Mouse (Mus musculus): ENCODE results near the gene Scml4. TPM values are rescaled to one million over a fixed set of nuclear protein-coding genes. Genes with fewer than 3 reads are reported as not detected.

Scml4 gene
- polyA plus RNA-seq, 1 experiment = 1.3 TPM

DNA sequence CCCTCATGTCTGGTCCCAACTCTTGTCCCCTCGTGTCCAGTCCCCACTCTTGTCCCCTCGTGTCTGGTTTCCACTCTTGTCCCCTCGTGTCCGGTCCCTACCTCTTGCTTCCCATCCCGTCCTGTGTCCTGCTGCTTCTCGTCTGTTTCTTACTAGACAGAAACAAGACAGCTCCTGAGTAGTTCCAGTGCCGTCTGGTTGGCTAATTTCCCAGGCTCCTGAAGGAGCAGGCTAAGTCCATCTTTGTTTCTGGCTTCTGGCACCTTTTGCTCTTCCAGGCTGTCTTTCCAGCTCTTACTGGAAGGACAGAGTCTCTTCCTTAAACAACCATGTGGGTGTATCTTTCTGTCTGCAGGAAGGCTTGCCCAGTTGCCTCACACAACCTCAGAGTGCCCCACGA lies 33.7 kb downstream of the Scml4 start:
- Histone ChIP-seq H3K4me3 (ENCODE audit: insufficient read depth, low read length) (no peak overlapping the region), H3K4me1 (ENCODE audit: control insufficient read depth, insufficient read depth, low read length) (no peaks in the 10 kb centered on the region), H3K27ac (ENCODE audit: insufficient read depth, low read length) (no peak overlapping the region)
- TF ChIP-seq CTCF (IDR thresholded peaks at IDR 0.05; ENCODE audit: extremely low read depth, insufficient read depth, low read length) (no peak), POLR2A (IDR thresholded peaks at IDR 0.05; ENCODE audit: extremely low read depth, insufficient read depth, low read length) (no peak)

DNA sequence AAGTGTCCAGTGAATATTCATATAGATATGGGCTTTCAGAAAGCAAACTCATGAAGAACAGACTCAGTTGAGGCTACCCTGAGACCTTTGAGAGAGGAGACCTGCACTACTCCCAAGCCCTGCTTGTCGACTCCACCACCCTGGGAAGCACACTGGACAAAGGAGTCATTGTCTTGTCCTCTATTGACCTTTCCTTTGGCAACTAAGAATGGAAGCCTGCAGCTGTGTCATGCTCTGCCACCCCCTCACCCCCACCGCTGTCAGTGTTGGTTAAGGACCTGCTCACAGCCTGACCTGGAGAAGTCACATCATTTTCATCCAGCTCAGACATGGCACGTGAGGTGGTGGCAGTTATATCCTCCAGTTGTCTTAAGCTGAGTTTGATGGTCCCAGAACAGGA lies 34.1 kb downstream of the Scml4 start:
- TF ChIP-seq POLR2A (IDR thresholded peaks at IDR 0.05; ENCODE audit: extremely low read depth, insufficient read depth, low read length) (no peak), CTCF (IDR thresholded peaks at IDR 0.05; ENCODE audit: extremely low read depth, insufficient read depth, low read length) (no peak)
- Histone ChIP-seq H3K27ac (ENCODE audit: insufficient read depth, low read length) (no peak overlapping the region), H3K4me1 (ENCODE audit: control insufficient read depth, insufficient read depth, low read length) (no peaks in the 10 kb centered on the region), H3K4me3 (ENCODE audit: insufficient read depth, low read length) (no peak overlapping the region)

DNA sequence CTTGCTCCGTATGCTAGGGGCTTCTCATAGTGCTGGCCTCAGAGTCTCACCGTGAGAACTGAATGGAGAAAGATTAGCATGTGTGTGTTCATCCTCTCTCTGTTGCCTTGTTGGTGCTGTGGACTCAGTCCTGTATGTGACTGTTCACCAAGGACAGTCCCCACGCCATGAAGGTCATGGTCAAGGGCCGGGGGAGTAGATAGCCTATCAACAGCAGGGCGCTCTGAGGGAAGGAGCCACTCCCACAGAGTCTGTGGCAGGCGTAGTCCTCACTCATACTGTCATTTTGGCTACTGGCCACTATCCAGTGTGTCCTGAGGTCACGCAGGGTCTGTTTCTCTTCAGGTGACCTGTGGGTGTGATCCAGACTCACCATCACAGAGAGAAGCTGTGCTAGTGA lies 34.5 kb downstream of the Scml4 start:
- no peaks in the 10 kb centered on the region for H3K4me1 ChIP-seq (ENCODE audit: control insufficient read depth, insufficient read depth, low read length)
- H3K27ac ChIP-seq (ENCODE audit: insufficient read depth, low read length) = no peak overlapping the region
- TF ChIP-seq POLR2A (IDR thresholded peaks at IDR 0.05; ENCODE audit: extremely low read depth, insufficient read depth, low read length) (no peak), CTCF (IDR thresholded peaks at IDR 0.05; ENCODE audit: extremely low read depth, insufficient read depth, low read length) (no peak)
- H3K4me3 ChIP-seq (ENCODE audit: insufficient read depth, low read length) = no peak overlapping the region

DNA sequence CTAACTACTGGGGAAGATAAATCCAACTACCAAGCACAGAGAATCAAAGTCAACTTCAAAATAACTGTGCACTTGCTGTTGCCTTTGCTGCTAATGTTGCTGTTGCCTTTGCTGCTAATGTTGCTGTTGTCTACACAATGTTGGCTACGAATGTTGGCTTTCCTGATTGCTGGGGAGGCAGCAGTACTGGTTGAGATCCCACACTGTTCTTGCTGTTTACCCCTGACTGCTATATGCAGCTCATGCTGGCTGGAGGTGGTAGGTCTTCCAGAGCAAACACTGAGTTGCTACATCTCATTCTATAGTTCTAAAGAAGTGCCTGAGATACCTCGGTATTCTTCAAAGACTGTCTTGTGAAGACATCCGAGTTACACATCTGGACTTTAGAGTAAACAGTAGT lies 36.5 kb downstream of the Scml4 start:
- H3K27ac ChIP-seq (ENCODE audit: insufficient read depth, low read length) = no peak overlapping the region
- H3K4me1 ChIP-seq (ENCODE audit: control insufficient read depth, insufficient read depth, low read length) = no peaks in the 10 kb centered on the region
- TF ChIP-seq POLR2A (IDR thresholded peaks at IDR 0.05; ENCODE audit: extremely low read depth, insufficient read depth, low read length) = no peak
- no peak for TF ChIP-seq CTCF (IDR thresholded peaks at IDR 0.05; ENCODE audit: extremely low read depth, insufficient read depth, low read length)
- no peak overlapping the region for H3K4me3 ChIP-seq (ENCODE audit: insufficient read depth, low read length)

DNA sequence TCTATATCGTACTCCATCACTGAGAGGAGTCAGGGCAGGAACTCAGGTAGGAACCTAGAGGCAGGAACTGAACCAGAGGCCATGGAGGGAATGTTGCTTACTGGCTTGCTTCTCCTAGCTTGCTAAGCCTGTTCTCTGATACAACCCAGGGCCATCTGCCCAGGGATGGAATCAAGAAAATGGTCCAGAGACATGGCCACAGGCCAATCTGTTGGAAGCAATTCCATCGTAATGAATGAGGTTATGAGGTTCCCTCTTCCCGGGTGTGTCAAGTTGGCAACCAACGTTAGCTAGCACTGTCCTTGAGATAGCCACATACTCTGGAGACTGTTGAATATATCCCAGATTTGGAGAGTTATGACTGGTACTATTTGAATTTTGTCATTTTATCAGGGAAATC lies 37.0 kb downstream of the Scml4 start:
- Histone ChIP-seq H3K27ac (ENCODE audit: insufficient read depth, low read length) (no peak overlapping the region), H3K4me3 (ENCODE audit: insufficient read depth, low read length) (no peak overlapping the region), H3K4me1 (ENCODE audit: control insufficient read depth, insufficient read depth, low read length) (no peaks in the 10 kb centered on the region)
- TF ChIP-seq CTCF (IDR thresholded peaks at IDR 0.05; ENCODE audit: extremely low read depth, insufficient read depth, low read length) (no peak), POLR2A (IDR thresholded peaks at IDR 0.05; ENCODE audit: extremely low read depth, insufficient read depth, low read length) (no peak)

DNA sequence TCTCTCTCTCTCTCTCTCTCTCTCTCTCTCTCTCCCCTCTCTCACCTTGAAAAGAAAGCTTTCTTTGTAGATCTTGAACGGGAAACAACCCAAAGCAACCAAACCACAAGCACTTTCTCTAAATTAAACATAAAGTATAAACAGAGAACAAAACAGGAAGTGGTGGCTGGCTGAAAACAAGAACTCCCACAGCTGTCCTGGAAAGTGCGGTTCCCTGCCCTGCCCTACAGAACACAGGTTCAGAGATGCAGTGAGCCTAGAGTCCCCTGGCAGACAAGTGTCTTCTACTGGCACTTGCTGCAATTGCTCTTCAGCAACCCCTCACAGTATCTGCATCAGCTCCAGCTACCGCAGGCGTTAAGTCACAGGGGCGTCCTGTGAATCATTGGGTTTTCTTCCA lies 37.5 kb downstream of the Scml4 start:
- no peak overlapping the region for H3K27ac ChIP-seq (ENCODE audit: insufficient read depth, low read length)
- H3K4me1 ChIP-seq (ENCODE audit: control insufficient read depth, insufficient read depth, low read length) = no peaks in the 10 kb centered on the region
- TF ChIP-seq CTCF (IDR thresholded peaks at IDR 0.05; ENCODE audit: extremely low read depth, insufficient read depth, low read length) (no peak), POLR2A (IDR thresholded peaks at IDR 0.05; ENCODE audit: extremely low read depth, insufficient read depth, low read length) (no peak)
- H3K4me3 ChIP-seq (ENCODE audit: insufficient read depth, low read length) = no peak overlapping the region

DNA sequence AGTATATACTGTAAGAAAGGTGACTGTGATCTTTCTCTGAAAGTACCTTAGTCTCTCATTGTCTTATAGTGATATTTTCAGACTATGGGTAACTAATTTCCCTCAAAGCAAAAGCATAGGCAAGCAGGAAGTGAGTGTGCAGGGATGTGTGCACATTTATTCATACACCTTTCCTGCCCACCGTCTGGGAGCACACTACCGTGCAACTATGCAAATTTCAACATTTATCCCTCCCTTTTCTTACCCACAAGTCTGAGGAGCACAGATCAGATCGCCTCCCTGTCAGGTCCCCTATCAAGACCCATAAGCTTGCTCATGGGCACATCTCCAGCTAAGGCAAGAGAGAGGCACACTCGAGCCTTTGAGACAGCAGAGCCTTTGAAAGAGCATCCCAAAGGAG lies 41.2 kb downstream of the Scml4 start:
- TF ChIP-seq POLR2A (IDR thresholded peaks at IDR 0.05; ENCODE audit: extremely low read depth, insufficient read depth, low read length) = no peak
- no peak for TF ChIP-seq CTCF (IDR thresholded peaks at IDR 0.05; ENCODE audit: extremely low read depth, insufficient read depth, low read length)
- no peak overlapping the region for H3K4me3 ChIP-seq (ENCODE audit: insufficient read depth, low read length)
- no peaks in the 10 kb centered on the region for H3K4me1 ChIP-seq (ENCODE audit: control insufficient read depth, insufficient read depth, low read length)
- no peak overlapping the region for H3K27ac ChIP-seq (ENCODE audit: insufficient read depth, low read length)

DNA sequence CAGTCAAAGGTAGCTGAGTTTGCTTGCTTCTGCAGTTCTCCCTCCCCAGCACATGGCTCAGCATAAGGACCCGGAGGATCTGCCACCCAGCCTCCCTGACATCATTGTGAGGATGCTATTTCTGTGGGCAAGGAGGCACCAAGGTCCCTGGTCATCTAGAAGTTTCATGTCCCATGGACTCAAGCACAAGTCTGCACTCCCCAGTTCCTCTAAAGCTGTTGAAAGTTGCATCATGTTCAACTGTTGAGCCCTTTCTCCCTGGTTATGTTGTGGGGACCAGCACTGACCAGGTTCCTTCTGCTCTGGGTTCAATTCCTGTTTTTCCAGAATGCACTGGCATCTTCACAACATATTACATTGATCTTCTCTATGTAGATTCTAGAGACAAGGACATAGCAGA lies 42.9 kb downstream of the Scml4 start:
- TF ChIP-seq POLR2A (IDR thresholded peaks at IDR 0.05; ENCODE audit: extremely low read depth, insufficient read depth, low read length) = no peak
- TF ChIP-seq CTCF (IDR thresholded peaks at IDR 0.05; ENCODE audit: extremely low read depth, insufficient read depth, low read length) = no peak
- Histone ChIP-seq H3K27ac (ENCODE audit: insufficient read depth, low read length) (no peak overlapping the region), H3K4me1 (ENCODE audit: control insufficient read depth, insufficient read depth, low read length) (no peaks in the 10 kb centered on the region), H3K4me3 (ENCODE audit: insufficient read depth, low read length) (no peak overlapping the region)

DNA sequence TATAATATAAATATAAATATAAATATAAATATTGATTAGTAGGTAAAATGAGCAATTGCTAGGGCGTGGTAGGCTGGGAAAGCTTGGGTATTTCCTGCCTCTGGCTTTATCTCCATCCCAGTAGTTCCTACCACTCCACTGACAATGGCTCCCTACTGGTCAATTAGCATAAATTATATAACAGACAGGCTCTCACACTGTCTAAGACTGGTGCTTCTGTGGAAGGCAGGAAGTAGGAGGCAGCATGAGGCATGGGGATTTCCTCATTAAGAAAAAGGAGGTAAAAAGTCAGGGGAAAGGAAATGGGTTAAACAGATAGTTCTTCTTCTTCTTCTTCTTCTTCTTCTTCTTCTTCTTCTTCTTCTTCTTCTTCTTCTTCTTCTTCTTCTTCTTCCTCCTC lies 48.4 kb downstream of the Scml4 start:
- TF ChIP-seq POLR2A (IDR thresholded peaks at IDR 0.05; ENCODE audit: extremely low read depth, insufficient read depth, low read length) (no peak), CTCF (IDR thresholded peaks at IDR 0.05; ENCODE audit: extremely low read depth, insufficient read depth, low read length) (no peak)
- H3K27ac ChIP-seq (ENCODE audit: insufficient read depth, low read length) = no peak overlapping the region
- no peak overlapping the region for H3K4me3 ChIP-seq (ENCODE audit: insufficient read depth, low read length)
- H3K4me1 ChIP-seq (ENCODE audit: control insufficient read depth, insufficient read depth, low read length) = no peaks in the 10 kb centered on the region

DNA sequence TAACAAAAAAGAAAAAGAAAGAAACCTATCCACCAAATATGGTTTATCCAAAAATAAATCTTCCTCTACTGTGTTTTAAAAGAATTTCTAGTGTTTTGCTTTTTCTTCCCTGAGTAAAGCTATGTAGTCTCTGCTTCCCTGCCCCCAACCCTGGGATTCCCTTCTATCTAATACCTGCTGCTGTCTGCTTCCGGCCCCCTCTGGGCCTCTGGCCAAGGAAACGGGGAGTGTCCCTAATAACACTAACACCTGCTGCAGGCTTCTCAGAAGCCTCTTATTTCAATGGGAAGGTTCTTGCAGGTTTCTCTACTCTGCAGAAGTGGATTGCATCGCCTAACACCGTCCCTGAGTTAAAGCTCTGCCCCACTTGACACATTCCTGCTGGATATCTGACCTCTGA lies 50.4 kb downstream of the Scml4 start:
- no peaks in the 10 kb centered on the region for H3K4me1 ChIP-seq (ENCODE audit: control insufficient read depth, insufficient read depth, low read length)
- no peak overlapping the region for H3K27ac ChIP-seq (ENCODE audit: insufficient read depth, low read length)
- TF ChIP-seq CTCF (IDR thresholded peaks at IDR 0.05; ENCODE audit: extremely low read depth, insufficient read depth, low read length) (no peak), POLR2A (IDR thresholded peaks at IDR 0.05; ENCODE audit: extremely low read depth, insufficient read depth, low read length) (no peak)
- H3K4me3 ChIP-seq (ENCODE audit: insufficient read depth, low read length) = no peak overlapping the region

DNA sequence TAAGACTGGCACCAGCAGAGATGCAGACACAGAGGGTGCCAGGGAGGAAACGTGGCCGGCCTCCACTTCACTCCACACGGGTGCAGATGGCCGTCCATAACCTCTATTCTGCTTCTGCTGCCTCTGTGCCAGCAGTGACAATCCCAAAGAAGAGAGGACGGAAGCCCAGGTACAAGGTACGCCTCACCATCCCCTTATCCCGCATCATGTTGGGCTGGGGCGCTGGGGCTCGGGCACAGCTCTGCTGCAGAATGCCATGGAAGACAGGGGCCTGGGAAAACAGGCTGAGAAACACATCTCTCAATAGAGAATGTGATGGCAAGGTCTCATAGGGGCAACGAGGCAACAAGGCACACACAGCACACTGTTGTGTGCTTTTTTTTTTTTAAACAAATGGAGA lies 51.9 kb downstream of the Scml4 start:
- H3K27ac ChIP-seq (ENCODE audit: insufficient read depth, low read length) = no peak overlapping the region
- no peak overlapping the region for H3K4me3 ChIP-seq (ENCODE audit: insufficient read depth, low read length)
- TF ChIP-seq CTCF (IDR thresholded peaks at IDR 0.05; ENCODE audit: extremely low read depth, insufficient read depth, low read length) (no peak), POLR2A (IDR thresholded peaks at IDR 0.05; ENCODE audit: extremely low read depth, insufficient read depth, low read length) (no peak)
- H3K4me1 ChIP-seq (ENCODE audit: control insufficient read depth, insufficient read depth, low read length) = no peaks in the 10 kb centered on the region

Measured in cortical plate, adult 2 months (tissue).